Mouse (Mus musculus): ENCODE measurements around the gene Mthfd1l.

DNA sequence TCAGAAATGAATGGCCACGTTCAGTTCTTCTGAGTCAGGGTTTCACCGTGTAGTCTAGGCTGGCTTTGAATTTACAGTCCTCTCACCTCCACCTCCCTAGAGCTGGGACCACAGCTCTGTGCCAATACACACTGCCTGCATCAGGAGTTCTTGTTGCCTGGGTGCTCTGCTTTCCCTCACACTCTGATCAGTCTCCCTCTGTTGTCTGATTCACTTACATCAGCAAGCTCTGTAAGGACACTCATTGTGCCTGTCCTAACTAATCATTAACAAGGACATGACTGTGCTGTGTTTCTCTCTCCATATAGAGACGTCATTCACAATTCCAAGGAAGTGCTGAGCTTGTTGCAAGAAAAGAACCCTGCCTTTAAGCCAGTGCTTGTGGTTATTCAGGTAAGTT lies 5.4 kb downstream of the Mthfd1l start:
- TF ChIP-seq POLR2A (IDR thresholded peaks at IDR 0.05; ENCODE audit: borderline replicate concordance, low read depth, low read length) (no peak), CTCF (IDR thresholded peaks at IDR 0.05; ENCODE audit: low read depth, low read length) (no peak)

Data from bone marrow macrophage, adult 2 months (primary cell).